Mouse (Mus musculus): Measurements from ENCODE around the gene Pan2.
"Not testable (repeated sequence)": the region's sequence is repeated elsewhere in the genome, so short reads cannot be mapped to it uniquely, and the experiment has no call there.

The Pan2 gene

DNA sequence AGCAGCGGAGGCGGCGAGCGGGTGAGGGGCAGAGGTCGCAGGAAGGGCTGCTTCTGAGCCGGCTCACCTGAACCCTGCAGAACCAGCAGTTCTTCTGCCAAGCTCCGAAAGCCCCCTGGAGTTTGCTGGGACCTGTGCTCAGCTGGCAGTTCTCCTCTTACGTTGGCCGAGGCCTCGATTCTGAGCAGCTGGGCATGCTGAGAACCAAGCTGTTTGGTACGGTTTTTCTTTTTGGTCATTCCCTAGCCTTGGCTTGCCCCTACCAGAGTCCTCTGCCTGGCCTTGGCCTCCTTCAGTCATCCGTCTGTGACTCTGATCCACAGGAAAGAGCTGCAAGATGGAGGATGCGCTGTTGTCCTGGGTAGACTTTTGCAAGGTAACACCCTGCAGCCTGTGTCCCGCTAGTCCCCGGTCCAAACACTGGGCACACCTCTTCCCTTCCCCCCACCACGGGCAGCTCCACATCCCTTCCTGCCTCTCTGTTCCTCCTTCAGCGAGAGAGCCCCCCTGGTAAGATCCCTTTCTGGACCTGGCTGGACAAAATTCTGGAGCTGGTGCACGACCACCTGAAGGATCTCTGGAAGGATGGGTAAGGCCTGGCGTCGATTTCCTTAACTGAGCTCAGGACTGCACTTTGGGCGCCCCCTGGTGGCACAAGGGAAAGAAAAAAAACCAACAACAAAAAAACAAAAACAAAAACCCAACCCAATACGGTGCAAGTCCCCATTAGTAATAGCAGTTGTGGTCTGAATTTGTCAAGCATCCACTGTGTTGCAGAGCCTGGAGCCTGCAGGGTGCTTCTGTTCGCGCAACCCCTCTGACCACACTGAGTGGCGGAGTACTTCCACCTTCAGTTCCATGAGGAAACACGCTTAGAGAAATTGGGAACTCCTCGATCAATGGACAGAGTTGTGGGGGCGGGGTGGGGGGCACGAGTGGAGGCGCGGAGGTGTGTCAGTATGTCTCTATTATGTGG, 19.2 kb upstream of the Pan2 start:
- peak; percentile 77 for DNase-seq

GRCm38 (mm10) chr10:128290594-128290993, 12.5 kb upstream of the Pan2 start:
- not testable (repeated sequence) for DNase-seq

GRCm38 (mm10) chr10:128296370-128297090, 6.6 kb upstream of the Pan2 start:
- DNase-seq, result no peak

DNA sequence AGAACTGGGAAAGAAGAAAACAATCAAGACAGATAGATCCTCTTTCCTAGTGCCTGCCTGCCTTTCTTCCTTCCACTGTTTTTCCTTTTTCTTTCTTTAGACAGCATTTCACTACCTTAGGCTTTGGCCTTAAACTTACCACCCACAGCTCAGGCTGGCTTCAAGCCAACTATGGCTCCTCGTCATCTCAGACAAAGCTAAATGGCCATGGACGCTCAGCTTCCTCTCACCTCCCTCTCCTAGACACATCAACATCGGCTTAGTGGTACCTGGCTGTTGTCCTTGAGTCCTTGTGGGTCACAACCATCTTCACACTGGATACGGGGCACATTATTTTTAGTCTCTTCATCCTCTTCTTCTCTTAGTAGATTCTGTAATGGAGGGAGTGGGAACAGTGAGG, 5.9 kb upstream of the Pan2 start:
- DNase-seq, result no peak

- DNase-seq, result no peak
Observed at GRCm38 (mm10) chr10:128297622-128298021, 5.5 kb upstream of the Pan2 start.

- no peak for DNase-seq
Observed at GRCm38 (mm10) chr10:128298243-128298642, 4.9 kb upstream of the Pan2 start.

DNA sequence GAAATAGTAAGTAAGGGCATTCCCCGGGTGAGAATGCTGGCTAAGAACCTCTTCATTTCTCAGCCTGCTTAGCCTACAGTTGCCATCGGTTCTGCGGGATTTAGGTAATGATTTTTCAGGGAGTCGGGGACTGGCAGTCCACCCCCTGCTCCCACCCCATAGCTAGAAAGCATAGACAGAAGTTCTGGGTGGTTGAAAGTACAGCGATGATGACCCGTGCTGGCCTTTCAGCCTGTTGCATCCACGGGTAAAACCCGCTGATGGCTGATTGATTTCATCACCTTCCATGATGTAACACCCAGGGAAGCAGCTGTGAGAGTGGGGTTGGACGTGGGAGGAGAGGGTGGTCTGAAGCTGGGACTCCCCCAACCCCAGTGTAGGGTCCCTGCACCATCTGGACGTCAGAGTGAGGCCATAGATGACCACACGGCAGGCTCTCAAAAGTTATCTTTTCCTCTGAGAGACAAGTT, 4.4 kb upstream of the Pan2 start, which contains the start of gene Il23a:
TSS of gene Il23a (minus strand) at position 51 of the 470 bp plus-strand sequence.
- DNase-seq, result no peak

DNA sequence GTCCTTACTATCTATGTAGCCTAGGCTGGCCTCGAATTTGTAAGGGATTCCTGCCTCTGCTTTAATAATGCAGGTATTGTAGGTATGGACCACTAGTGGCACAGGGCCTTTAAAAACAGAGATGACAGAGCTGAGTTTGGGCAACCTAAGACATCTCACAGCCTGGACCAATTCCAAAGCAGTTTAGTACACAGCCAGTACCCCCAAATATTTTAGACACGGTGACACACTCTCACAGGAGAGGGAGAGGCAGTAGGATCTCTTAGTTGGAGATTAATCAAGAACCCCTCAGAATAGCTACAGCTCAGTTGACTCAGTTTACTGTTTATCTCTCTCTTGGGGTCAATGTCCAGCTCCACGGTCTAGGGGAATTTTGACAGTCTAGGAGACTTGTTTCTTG, 778 bp upstream of the Pan2 start:
- DNase-seq, result no peak

GRCm38 (mm10) chr10:128302785-128303125, 380 bp upstream of the Pan2 start:
- DNase-seq, result no peak

GRCm38 (mm10) chr10:128309654-128310053, 6.5 kb downstream of the Pan2 start:
- DNase-seq, result no peak

DNA sequence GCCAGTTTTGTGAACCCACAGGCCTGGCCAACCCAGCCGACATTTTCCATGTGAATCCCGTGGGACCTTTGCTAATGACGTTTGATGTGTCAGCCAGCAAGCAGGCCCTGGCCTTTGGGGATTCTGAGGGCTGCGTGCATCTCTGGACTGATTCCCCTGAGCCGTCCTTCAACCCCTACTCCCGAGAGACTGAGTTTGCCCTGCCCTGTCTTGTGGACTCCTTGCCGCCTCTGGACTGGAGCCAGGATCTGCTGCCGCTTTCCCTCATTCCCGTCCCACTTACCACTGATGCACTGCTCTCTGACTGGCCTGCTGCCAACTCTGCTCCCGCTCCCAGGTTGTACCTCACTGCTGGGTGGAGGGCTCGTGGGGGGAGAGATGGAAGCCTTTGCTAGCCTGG, 7.0 kb downstream of the Pan2 start:
- peak; percentile 46 for DNase-seq

- DNase-seq, result no peak
Observed at GRCm38 (mm10) chr10:128310902-128311301, 7.8 kb downstream of the Pan2 start.

- no peak for DNase-seq
Observed at GRCm38 (mm10) chr10:128315578-128315977, 12.4 kb downstream of the Pan2 start.

DNA sequence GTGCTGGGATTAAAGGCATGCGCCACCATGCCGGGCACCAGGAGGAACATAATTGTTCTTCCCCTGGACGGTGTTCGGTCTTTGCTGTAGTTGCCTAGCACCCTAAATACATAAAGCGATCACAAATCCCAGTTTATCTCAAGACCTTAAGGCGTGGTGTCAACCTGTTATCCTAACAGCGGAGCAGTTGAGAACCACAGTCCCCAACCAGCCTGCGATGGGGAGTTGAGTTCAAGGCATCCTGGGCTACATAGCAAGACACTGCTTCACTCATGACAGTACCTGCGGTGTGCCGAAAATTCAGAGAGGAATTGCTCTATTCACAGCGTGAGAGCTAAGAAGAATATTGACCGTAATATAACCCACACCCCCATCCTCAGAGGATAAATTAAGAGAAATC, 18.5 kb downstream of the Pan2 start:
- DNase-seq, result no peak

GRCm38 (mm10) chr10:128322141-128323108, 19.3 kb downstream of the Pan2 start, which contains the start of gene Cnpy2:
Cnpy2 (plus strand) TSS chr10:128322459.
- DNase-seq, result peak; percentile 81

DNA sequence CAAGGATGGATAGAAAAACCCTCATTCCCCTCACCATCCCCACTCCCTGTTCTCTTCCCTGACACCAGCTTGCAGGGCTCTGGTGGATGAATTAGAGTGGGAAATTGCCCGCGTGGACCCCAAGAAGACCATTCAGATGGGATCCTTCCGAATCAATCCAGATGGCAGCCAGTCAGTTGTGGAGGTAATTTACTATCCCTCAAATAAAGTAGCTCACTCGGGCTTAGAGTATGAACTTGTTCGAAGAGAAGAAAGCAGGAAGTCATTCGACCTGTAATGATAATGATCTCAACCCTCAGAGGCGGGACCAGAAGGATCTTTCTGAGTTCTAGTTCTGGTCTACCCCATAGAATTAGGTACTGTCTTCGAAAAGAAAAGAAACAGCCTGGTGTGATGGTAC, 20.4 kb downstream of the Pan2 start:
- DNase-seq, result no peak

GRCm38 (mm10) chr10:128326825-128327224, 23.7 kb downstream of the Pan2 start:
- no peak for DNase-seq

GRCm38 (mm10) chr10:128327610-128328009, 24.5 kb downstream of the Pan2 start:
- DNase-seq, result no peak

DNA sequence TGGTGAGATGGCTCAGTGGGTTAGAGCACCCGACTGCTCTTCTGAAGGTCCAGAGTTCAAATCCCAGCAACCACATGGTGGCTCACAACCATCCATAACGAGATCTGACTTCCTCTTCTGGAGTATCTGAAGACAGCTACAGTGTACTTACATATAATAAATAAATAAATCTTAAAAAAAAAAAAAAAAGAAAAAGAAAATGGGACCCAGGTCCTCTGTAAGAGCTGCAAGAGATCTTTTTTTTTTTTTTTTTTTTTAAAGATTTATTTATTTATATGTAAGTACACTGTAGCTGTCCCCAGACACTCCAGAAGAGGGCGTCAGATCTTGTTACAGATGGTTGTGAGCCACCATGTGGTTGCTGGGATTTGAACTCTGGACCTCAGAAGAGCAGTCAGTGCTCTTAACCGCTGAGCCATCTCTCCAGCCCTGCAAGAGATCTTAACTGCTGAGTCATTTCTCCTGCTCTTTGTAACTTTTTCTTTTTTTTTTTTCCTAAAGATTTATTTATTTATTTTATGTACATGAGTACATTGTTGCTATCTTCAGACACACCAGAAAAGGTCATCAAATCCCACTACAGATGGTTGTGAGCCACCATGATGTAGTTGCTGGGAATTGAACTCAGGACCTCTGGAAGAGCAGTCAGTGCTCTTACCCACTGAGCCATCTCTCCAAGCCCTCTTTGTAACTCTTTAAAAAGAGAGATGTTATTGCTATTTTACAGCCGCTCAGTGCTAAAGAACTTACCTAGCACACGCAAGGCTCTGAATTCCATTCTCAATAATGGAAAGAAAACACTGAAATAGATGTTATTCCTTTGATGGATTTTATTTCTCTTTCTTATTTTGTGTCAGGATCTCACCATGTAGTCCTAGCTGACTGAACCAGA, 29.5 kb downstream of the Pan2 start:
- DNase-seq, result not testable (repeated sequence)

- peak; percentile 71 for DNase-seq
Observed at GRCm38 (mm10) chr10:128335582-128335981, 32.4 kb downstream of the Pan2 start.

DNA sequence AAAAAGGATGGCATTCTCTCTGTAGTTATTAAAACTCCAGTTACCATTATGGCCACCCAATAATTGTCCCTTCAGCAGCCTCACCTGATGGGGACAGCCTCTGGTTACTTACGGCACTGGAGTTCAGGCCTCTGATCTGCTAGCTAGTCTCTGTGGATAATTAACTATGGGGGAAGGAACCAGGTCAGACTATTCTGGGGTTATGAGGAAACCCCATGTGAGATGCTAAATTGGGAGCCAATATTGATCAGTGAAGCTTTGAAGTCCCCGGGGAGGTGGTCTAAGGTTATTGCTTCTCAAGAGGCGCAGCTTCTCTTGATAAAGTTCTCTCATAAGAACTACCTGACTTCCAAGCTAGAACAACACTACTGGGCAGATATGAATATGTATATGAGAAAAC, 33.1 kb downstream of the Pan2 start:
- DNase-seq, result no peak
